Mouse (Mus musculus) hindbrain, postnatal 0 days (tissue): ENCODE data around the gene Pole4. TPM values are rescaled to one million over a fixed set of nuclear protein-coding genes. Genes with fewer than 3 reads are reported as not detected.
"Not testable (repeated sequence)": the region's sequence is repeated elsewhere in the genome, so short reads cannot be mapped to it uniquely, and the experiment has no call there.

Experiments used
- ATAC-seq: fragments of 200-750 bp; cut with Nextera tagmentation; 2 replicates; pipeline ENCODE4 v1.8.0; 2017; ENCODE audit warnings: mild to moderate bottlenecking, moderate TSS enrichment, moderate library complexity
- DNase-seq: peaks from one replicate; pipeline ENCODE4 v3.0.0-alpha.2; 2015; ENCODE audit warnings: low spot score
- H3K27ac ChIP-seq: fragments of 300-500 bp; sonication (generic); 2 replicates; pipeline ENCODE4 v1.5.1; 2014; ENCODE audit warnings: mild to moderate bottlenecking
- H3K27me3 ChIP-seq: fragments of 300-500 bp; sonication (generic); 2 replicates; pipeline ENCODE4 v1.6.1; 2014; ENCODE audit warnings: low read length, mixed read lengths; ENCODE audit not compliant: insufficient read depth
- H3K36me3 ChIP-seq: fragments of 300-500 bp; sonication (generic); 2 replicates; pipeline ENCODE4 v1.6.1; 2014; ENCODE audit warnings: low read length, mixed read lengths; ENCODE audit not compliant: insufficient read depth
- H3K4me1 ChIP-seq: fragments of 300-500 bp; sonication (generic); 2 replicates; pipeline ENCODE4 v1.6.1; 2014; ENCODE audit warnings: antibody characterized with exemption, low read length, mixed read lengths; ENCODE audit not compliant: insufficient read depth
- H3K4me2 ChIP-seq: fragments of 300-500 bp; sonication (generic); 2 replicates; pipeline ENCODE4 v1.6.1; 2014; ENCODE audit warnings: low read depth, mild to moderate bottlenecking, low read length, moderate library complexity, mixed read lengths
- H3K4me3 ChIP-seq: fragments of 300-500 bp; sonication (generic); 2 replicates; pipeline ENCODE4 v1.5.1; 2014; ENCODE audit warnings: low read length
- H3K9ac ChIP-seq: fragments of 300-500 bp; sonication (generic); replicated peaks from 2 replicates; pipeline ENCODE4 v1.6.1; 2014; ENCODE audit warnings: mild to moderate bottlenecking, low read length, moderate library complexity, mixed read lengths
- H3K9me3 ChIP-seq: fragments of 300-500 bp; sonication (generic); 2 replicates; pipeline ENCODE4 v1.6.1; 2016; ENCODE audit warnings: low read length, mixed read lengths
- CTCF ChIP-seq: IDR thresholded peaks from 2 replicates; pipeline ENCODE4 v1.5.1; 2016; ENCODE audit warnings: antibody characterized with exemption, control low read depth, low read depth
- WGBS: fragments of 180-500 bp; shearing (Covaris S2); extraction: QIAGEN DNeasy Blood & Tissue Kit; methylation state at CpG from one replicate; pipeline ENCODE4 v1.1.7; 2014; 5-methylcytosine and 5-hydroxymethylcytosine counted together
- polyA plus RNA-seq: library from polyadenylated mRNA; unstranded; fragments of >200 nt; fragmentation: Nextera tagmentation; extraction: Ambion mirVana; gene quantifications from 2 replicates; pipeline ENCODE4 v1.2.1, GENCODE M21; 2015
- total RNA-seq: library from RNA; depleted of rRNA; stranded (reverse); fragments of >200 nt; gene quantifications from 2 replicates; pipeline ENCODE4 v1.2.3, GENCODE M21; 2014

Pole4 gene
- total and polyA plus RNA-seq, 2 experiments from 2014 or later: 68.4 to 142 TPM

- Histone ChIP-seq H3K9ac (no peak overlapping the region), H3K4me2 (no peak overlapping the region), H3K9me3 (no peaks in the 10 kb centered on the region), H3K4me1 (no peaks in the 10 kb centered on the region), H3K27ac (no peak overlapping the region), H3K4me3 (no peak overlapping the region), H3K36me3 (no peaks in the 10 kb centered on the region), H3K27me3 (no peaks in the 10 kb centered on the region)
- ATAC-seq (no peak), DNase-seq (no peak)
- TF ChIP-seq CTCF: no peak
These were observed 21.0 kb downstream of the Pole4 start for GRCm38 (mm10) chr6:82684136-82684535.

GRCm38 (mm10) chr6:82679286-82679685 is 25.9 kb downstream of the Pole4 start:
- WGBS: 80% methylated on average over 2 of the region's 2 CpGs
- not testable (repeated sequence) for H3K4me2 ChIP-seq, H3K4me1 ChIP-seq, H3K27ac ChIP-seq, H3K9ac ChIP-seq, ATAC-seq, H3K36me3 ChIP-seq, H3K27me3 ChIP-seq, H3K9me3 ChIP-seq, DNase-seq, H3K4me3 ChIP-seq

- H3K4me2 ChIP-seq, H3K27me3 ChIP-seq, H3K4me3 ChIP-seq, H3K36me3 ChIP-seq, H3K27ac ChIP-seq, H3K4me1 ChIP-seq, ATAC-seq, H3K9me3 ChIP-seq, H3K9ac ChIP-seq: not testable (repeated sequence)
- DNase-seq: peak; percentile 48
- WGBS: 79% methylated on average over 3 of the region's 3 CpGs
- TF ChIP-seq CTCF: peak; percentile 52
These were observed 27.5 kb downstream of the Pole4 start for GRCm38 (mm10) chr6:82677629-82678028.

- H3K4me2 ChIP-seq: no peak overlapping the region
- H3K4me1 ChIP-seq: no peaks in the 10 kb centered on the region
- H3K36me3 ChIP-seq: no peaks in the 10 kb centered on the region
- ATAC-seq (no peak), DNase-seq (no peak)
- peaks cover 4% of the 10 kb centered on the region; the same call in 1 of the 2 replicates for H3K9me3 ChIP-seq
- H3K4me3 ChIP-seq: no peak overlapping the region
- H3K27ac ChIP-seq: no peak overlapping the region
- no peak overlapping the region for H3K9ac ChIP-seq
- no peak for TF ChIP-seq CTCF
- H3K27me3 ChIP-seq: no peaks in the 10 kb centered on the region
These were observed 38.7 kb downstream of the Pole4 start for GRCm38 (mm10) chr6:82666480-82666879.

GRCm38 (mm10) chr6:82653169-82653525 is 52.0 kb downstream of the Pole4 start:
- WGBS: 35% methylated on average over 11 of the region's 11 CpGs
- Histone ChIP-seq H3K4me3 (peak overlapping the region; percentile 64), H3K9ac (peak overlapping the region; percentile 74), H3K27me3 (no peaks in the 10 kb centered on the region), H3K27ac (peak overlapping the region; percentile 89), H3K4me1 (no peaks in the 10 kb centered on the region), H3K36me3 (no peaks in the 10 kb centered on the region), H3K9me3 (no peaks in the 10 kb centered on the region), H3K4me2 (peak overlapping the region; percentile 53)
- ATAC-seq (no peak), DNase-seq (no peak)
- no peak for TF ChIP-seq CTCF

- ATAC-seq (peak; percentile 99), DNase-seq (peak; percentile 96)
- peak overlapping the region; percentile 74 for H3K9ac ChIP-seq
- no peaks in the 10 kb centered on the region for H3K4me1 ChIP-seq
- H3K36me3 ChIP-seq: no peaks in the 10 kb centered on the region
- no peaks in the 10 kb centered on the region for H3K27me3 ChIP-seq
- no peaks in the 10 kb centered on the region for H3K9me3 ChIP-seq
- peak overlapping the region; percentile 64 for H3K4me3 ChIP-seq
- H3K27ac ChIP-seq: peak overlapping the region; percentile 89
- TF ChIP-seq CTCF: peak; percentile 27; the same call in 1 of the 2 replicates
- WGBS: 1% methylated on average over 65 of the region's 67 CpGs
- H3K4me2 ChIP-seq: peak overlapping the region; percentile 53
These were observed 52.5 kb downstream of the Pole4 start for GRCm38 (mm10) chr6:82652521-82653168.

- DNase-seq: no peak
- Histone ChIP-seq H3K9me3 (no peaks in the 10 kb centered on the region), H3K27ac (no peak overlapping the region), H3K9ac (no peak overlapping the region), H3K27me3 (no peaks in the 10 kb centered on the region), H3K4me2 (no peak overlapping the region), H3K4me3 (no peak overlapping the region), H3K36me3 (no peaks in the 10 kb centered on the region), H3K4me1 (no peaks in the 10 kb centered on the region)
- no peak for TF ChIP-seq CTCF
- no peak for ATAC-seq
- WGBS: 67% methylated on average over 2 of the region's 2 CpGs
These were observed 56.1 kb downstream of the Pole4 start for GRCm38 (mm10) chr6:82649096-82649495.
